Mouse (Mus musculus) naive thymus-derived CD4-positive, alpha-beta T cell, adult 2 months (primary cell): Measurements from ENCODE around the gene Cryga.
A peak's percentile ranks its signal among the peaks of the same experiment; 100 is the strongest.

Source experiments
- DNase-seq: peaks from one replicate; pipeline ENCODE4 v3.0.0-alpha.2; 2011; ENCODE audit warnings: low read depth

Gene Cryga

DNA sequence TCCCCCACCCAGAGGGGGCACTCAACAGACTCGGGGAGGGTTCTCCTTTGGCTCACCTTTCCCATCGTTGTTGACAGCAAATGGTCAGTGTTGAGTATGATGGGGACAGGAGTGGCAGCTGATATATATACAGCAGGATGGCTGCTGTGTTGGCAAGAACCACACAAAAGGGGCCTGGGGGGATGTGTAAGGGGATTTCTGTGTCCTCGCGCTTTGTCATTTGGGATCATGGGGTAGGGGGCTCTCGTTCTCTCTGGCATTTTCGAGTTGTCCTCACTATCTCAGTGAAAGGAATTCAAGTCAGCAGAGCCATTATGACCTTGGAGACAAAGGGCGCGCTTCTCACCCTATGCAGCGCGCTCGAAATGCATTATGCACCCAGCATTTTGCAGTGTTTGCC is at the start of gene Cryga:
TSS of gene Cryga (minus strand) at position 101 of the 400 bp plus-strand sequence.
- DNase-seq, result no peak

DNA sequence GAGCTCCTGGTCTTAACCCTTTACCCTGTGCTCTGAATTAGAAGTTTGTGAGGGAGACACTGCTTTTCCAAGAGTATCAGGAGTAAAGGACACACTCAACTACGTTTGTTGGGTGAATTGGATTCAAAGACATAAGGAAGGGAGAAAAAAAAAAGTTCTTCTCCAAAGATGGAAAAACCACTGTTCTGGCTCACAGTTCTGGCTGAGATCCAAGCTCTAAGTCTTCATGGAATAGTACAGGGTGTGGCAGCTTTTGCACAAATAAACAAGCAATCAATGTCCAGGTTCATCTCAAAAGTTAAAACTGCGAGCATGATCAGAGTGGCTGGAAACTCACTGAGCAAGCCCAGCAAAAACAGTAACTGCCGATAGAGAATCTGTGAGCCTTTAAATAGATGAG is 44.8 kb upstream of the Cryga start:
- DNase-seq, result no peak

DNA sequence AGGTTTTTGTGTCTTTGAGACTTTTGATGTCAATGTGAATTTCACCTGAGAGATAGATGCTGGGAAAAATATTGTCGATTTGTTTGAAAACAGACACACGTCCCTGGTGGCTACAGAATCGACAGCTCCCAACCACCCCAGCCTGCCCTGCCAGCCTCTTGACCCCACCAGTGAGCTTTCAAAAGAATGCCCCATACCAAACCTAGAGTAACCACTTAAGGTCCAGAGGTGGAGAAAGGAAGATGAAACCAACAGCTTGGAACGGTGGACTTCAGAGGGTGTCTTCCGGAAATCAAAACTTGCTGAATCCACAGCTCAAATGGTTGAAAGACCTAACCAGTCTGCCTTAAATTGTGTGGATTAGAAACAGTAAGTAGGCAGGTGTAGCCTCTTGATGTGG is 44.2 kb upstream of the Cryga start:
- DNase-seq, result no peak

DNA sequence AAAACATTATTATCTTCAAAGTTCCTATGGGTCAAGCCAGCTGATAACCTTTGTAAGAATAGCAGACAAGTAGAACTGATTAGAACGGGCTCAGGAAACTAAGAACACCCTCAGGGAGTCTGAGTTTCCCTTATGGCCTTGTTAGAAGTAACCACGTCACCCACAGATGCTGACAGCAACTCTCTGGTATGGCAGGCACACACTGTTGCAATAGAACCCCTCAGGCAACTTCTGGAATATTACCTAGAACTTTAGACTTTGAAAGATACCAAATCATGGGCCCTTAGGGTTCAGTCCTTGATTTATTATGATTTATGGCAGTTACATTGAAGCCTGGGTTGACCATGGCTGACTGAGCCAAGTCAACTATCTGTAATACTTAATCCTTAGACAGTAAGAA is 43.4 kb upstream of the Cryga start:
- DNase-seq, result no peak

DNA sequence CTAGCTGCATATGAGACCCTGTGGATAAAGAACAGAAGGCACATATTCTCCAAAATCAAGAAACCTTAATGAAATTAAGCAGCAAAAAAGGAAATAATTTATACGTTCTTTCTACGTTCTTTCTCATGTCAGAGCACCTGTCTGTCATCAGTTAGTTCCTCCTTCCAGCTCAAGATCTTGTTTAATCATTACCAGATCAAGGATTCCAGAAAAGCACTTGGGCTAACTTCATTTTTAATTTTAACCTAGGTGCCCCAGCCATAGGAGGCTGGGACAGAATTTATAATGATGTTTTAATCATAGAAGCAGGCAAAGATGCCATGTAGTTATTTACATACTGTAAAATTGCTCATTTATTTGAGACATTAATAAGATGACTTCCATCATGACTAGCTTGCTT is 41.6 kb upstream of the Cryga start:
- DNase-seq, result no peak

DNA sequence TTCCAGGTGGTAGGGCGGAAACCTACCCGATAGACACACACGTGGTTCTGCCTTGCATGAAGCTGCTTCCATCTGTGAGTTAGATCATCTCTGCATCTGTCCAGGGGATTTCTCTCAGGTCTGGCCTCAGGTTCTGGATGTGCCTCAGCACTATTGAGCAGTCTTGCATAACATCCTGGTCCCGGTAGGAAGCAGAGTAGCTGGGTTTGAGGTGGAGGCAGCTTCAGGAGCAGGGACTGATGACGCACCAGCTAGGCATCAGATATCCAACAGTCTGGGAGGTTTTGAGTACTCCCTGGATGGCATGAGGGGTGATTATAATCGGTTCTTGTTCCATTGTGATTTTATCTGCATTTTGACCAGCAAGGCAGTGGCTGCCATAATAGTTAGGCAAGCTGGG is 34.4 kb upstream of the Cryga start:
- no peak for DNase-seq

DNA sequence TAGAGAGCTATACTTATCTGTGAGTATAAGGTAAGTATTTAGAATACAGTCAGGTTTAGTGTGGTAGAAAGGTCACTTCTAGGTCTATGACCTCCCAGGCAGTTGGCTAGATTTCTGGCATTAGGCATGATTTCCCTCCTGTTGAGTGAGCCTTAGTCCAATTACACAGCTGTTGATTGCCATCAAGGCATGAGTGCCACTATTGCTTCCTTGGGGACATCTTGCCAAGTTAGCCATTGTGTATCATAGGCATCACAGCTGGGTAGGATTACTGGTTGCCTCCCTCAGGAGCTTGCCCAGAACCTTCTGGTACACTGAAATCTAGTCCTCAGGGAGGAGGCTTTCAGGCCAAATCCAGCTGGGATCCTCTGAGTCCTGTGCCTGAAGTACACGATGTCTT is 29.7 kb upstream of the Cryga start:
- DNase-seq, result no peak

DNA sequence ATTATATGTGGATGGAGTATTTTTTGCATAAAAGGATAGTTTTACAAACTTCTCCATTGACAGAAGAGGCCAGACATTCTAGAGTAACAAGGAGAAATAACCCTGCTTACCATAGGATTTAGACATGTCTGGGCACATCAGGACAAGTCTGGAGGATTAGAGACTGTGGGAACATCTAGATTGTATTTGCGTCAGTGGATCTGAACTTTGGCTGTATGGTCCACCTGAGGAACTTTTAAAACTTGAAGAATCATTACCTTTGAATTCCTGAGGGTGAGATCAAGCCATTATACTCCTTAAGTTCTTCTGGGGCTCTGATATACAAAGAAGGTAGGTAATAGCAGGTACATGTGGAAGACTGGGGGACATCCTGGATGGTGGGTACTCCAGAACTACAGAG is 28.5 kb upstream of the Cryga start:
- DNase-seq, result no peak

DNA sequence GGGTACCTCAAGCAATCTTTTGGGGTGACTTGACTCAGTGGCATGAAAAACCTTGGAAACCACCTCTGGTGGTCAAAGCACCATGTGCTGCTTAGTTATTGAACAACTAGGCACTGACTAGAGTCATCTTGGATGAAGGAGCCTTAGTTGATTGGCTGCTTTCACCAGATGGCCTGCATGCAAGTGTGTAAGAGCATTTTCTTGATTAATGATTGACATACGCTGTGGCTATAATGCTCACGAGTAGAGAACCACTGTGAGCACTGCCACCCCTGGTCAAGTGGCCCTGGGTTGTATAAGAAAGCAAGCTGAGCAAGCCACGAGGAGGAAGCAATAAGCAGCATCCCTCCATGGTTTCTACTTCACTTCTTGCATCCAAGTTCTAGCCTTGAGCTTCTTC is 27.1 kb upstream of the Cryga start:
- DNase-seq, result no peak

DNA sequence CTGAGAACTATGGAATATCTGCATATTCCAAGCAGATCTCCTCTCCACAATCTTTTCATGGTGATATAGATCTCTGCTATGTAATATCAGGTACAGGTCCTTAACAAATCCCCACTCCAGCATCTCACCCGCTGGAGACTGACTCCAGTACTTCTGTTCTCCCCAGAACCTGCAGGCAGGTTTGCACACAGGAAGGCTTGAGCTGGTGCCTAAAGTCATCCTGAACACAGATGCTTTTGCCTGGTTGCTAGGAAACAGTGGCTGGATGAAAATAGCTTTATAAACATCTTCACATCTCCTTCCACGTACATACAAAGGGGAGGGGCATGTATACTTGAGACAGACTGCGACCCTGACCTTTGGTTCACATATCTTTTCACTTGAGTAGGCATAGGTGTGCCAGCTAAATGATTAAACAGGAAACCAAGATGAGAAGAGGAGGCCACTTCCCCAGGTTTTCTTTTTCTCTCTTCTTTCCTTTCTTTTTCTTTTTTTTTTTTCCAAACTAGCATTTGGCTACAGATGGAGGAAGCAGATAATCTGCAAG is 26.5 kb upstream of the Cryga start:
- no peak for DNase-seq

DNA sequence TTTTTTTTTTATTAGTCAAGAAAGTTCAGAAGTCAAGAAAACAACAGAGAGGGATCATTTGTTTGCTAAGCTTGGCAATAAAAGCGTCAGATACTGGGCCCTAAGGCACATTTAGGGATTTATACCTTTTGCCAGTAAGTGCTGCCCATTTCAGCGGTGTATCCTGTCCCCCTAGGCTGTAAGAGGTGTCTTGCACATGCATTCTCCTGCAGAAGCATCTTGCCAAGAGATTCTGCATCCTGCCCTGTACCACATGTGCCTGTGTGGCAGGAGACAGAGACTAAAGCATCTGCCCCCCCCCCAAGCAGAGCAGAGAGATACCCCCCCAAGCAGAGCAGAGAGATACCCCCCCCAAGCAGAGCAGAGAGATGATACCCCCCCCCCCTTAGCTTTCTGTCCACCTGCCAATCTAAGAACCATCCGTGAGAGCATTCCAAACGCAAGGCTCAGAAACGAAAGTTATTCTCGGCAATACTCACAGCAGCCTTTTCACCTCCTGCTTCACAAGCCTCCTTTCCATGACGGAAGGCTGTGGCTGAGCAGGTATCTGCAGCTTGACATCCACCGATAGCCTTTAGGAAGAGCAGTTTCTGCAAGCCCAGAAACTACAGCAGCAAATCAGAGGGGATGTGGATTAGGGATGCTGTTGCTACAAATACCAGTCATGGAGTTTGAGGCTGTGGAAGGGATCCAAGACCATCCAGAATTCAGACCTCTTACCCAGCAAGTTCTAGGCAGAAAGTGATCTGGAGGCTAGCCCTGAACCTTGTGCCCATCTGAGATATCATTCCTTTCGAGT is 19.6 kb upstream of the Cryga start, which contains the start of gene D630023F18Rik:
TSS of gene D630023F18Rik (minus strand) at position 641 of the 799 bp plus-strand sequence.
- DNase-seq, result no peak

DNA sequence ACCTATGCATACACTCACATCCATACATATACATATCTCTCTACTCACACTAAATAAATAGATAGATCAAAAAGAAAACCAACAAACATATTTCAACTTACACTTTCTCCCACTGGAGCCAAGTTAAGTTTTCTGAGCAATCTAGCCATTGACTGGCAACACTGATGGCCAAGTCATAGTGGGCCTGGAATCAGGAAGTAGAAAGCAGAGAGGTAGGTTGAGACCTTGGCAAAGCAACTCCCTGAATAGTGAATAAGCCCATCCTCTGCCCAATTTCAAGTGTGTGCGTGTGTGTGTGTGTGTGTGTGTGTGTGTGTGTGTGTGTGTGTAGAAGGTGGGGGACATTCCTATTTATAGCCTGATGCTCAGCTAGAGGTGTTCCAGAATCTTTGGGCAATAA is 16.3 kb upstream of the Cryga start, which contains the start of gene Gm28845:
TSS of gene Gm28845 (minus strand) at position 121 of the 400 bp plus-strand sequence.
- DNase-seq, result no peak

DNA sequence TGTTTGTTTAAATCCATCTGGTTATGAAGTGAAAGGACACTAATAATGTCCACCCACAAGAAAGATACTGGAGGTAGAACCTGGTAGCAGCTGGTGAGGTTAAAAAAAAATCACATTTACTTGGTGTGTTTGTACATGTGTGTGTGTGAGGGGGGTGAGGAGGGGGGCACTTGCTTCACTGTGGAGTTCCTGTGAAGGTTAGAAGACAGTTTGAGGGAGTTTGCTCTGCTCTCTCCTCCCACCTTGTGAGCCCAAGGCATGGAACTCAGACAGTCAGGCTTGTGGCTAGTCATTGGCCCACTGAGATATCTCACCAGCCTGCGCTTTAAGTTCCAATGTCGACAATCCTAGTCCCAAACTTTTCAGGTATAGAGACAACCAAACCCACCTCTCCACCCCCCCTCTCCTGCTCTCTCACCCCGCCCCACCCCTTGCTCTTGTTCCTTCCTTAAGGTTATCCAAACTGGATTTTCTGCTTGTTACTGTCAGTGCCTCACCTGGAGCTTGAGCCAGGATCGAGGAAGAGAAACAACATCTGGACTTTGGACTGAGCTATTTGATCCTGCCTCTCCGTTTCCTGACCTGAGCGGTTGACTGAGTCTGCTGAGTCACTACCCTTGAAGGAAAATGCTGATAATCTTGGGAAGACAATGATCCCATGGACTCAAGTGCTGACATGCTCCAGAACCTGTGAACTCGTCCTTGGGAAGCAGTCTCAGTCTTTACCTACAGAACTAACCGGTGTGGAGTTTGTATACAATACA is 15.2 kb upstream of the Cryga start:
- DNase-seq, result no peak

DNA sequence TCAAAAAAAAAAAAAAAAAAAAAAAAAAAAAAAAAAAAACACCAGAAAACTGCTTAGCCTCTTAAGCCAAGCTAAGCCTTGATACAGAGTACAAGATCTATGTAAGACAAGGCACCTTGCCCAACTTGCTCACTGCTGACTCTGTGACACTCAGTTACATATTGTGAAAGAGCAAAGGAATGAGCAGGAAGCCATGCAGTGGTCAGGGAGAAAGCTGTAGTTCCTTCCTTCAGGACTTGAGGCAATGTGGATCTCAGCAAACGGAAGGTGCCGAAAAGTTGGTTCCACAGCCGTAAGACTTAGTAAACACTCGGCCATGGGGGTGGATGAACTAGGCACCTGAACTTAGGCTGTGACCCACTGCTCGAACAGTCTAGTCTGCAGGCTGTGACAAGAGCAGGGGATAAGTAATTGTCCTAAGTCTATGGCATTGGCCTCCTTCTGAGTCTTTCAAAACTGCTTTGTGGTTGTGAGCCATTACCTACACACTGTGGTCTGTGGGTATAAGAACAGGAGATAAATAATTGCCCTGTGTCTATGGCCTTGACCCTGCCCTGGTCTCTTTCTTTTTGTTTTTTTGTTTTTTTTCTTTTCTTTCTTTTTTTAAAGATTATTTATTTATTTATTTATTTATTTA is 10.5 kb upstream of the Cryga start:
- no peak for DNase-seq

DNA sequence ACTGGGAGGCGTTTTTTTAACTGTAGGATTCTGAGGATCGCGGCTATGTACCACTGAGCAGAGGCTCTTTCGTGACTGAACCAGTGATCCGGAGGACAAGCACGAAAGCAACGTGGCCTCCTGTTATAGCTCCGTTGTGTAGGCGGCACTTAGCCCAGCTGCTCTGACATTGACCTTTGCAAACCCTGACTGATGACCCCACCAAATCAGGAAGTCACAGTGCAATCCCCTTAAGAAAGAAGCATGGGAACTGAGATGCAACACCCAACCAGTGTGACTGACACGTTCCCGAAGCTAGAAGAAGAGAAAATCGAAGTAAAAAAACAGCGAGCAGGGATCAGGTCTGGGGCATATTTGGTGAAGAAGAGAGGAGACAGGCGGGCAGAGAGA is 9.6 kb upstream of the Cryga start:
- no peak for DNase-seq

DNA sequence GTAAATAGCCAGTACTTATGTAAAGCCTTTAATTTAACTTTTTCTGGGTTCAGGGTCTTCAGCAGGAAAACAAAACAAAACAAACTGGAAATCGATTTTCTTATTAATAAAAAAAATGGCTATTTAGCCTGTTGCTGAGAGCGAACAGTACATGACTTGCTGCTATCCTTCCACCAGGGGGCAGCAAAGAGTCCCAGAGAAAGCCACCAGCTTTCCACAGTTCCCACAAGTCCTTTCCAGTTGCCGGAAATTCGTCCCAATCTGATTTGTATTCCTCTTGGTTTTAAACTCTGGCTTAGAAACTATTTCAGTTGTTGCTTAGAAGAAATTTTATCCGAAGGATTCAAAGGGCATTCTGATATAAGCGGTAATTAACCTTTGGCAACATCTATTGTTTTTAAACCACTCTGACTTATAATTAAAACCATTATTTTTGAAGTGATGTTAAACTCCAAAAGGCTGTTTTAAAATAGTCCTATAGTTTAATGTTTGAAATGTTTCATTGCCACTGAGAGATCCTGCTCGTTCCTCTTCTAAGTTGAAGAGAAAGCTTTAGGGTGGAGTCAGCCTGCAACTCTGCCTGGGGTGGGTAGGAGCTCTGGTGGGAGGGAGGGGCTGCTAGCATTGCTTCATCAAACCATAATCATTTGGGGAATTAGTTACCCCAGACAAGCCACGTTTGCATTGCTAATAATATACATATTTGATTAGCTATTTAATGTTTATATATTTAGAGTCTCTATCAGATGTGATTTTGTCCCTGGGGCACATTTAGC is 9.0 kb upstream of the Cryga start:
- DNase-seq, result peak; percentile 65

DNA sequence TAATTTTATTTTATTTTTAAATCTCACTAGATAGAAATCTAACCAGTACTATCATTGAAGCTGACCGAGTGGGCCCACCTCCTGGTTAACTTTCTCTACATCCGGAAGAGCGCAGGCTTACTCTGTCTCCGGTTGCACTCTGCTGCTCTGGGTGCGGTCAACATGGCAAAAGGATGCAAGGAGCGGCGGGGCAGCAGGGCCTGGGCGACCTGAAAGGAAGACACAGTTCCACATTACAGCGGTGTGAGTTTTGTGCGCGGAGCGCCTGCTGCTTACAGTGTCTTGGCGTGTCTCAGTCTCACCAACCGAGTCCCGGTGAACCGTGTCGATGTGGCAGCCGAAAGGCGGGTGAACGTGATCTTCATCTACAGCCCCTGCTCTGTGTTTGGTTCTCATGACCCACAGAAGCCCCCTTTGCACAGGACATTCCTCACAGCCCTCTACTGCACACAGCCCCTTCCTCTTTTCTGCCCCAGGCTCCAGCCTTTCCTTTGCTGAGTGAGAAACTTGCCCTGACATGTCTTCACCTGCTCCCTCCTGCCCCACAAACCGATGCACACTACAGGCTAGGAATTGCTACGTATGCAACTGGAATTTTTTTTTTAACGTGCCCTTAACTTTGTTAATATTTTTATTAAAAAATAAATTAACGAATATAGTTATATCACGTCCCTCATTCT is 6.7 kb upstream of the Cryga start:
- no peak for DNase-seq

DNA sequence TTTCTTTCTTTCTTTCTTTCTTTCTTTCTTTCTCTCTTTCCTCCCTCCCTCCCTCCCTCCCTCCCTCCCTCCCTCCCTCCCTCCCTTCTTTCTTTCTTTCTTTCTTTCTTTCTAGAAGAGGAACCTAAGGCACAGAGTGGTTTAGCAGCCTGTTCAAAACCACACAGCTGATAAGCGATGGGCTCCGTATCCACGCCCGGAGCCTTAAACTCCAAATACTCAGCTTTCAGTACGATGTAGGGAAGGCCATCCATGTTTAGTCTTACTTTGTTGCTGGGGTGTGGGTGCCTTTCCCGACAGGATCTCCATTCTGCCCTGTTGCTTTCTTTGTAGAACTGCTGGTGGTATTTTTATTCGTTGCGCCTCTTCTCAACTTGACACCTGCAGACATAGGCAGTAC is 6.0 kb upstream of the Cryga start:
- no peak for DNase-seq

DNA sequence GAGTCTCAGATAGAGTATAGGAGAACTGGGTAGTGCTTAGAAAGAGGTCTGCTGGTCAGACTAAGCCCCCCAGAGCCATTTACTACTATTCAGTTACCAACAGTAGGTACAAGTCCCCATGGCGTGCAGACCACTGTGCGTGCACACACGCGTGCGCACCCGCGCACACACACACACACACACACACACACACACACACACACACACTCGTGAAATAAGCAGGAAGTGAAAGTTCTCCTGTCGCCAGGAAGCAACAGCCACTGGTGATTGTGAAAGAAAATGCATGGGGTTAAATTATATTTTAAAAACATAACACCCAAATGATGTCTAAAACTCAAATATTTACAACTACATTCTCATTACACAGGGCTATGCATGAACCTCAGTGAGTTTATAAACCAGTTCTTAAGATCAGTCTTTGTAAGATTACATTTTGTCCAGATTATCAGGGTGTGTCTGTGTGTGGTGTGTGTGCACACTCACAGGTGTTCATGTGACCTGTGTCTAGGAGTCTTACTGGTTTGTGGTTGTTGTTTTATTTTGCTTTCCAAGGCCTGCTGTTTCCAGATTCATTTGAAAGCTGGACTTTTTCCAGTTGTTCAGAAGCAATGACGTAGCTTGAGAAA is 4.6 kb upstream of the Cryga start:
- DNase-seq, result no peak

DNA sequence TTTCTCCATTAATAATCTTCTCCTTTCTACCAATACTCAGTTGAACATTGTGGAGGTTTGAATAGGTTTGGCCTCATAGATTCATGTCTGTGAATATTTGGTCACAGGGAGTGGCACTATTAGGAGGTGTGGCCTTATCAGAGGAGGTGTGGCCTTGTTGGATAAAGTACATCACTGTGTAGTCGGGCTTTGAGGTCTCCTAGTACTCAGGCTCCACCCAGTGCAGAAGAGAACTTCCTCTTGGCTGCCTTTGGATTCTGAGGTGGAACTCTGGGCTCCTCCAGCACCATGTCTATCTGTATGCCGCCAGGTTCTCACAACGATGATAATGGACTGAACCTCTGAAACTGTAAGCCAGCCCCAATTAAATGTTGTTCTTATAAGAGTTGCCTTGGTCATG is 6.2 kb downstream of the Cryga start:
- no peak for DNase-seq

DNA sequence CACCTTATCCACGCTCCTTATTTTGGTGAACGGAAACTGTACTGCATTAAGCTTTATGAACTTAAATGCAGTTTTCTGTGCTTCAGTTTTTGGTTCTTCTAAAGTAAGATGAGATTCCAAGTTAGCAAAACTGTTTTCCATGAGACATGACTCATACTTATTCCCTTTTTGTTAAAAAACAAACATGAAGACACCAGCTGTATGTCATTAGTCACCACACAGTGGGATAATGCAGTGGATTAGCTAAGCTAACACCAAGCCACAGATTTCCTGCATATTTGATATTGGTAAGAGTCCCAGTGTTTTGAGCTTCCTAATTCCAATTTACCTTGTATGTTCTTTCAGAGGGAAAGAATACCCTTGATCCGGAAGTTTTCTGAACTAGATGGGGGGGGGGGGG is 11.6 kb downstream of the Cryga start:
- no peak for DNase-seq
